Mouse (Mus musculus) adrenal gland, adult 10 weeks (tissue): ENCODE results near the gene Crcp. TPM values are rescaled to one million over a fixed set of nuclear protein-coding genes. Genes with fewer than 3 reads are reported as not detected.

Experiments
- polyA plus RNA-seq: library from polyadenylated mRNA; stranded (reverse); fragments of 350-450 nt; fragmentation: Illumina TruSeq; extraction: RNeasy Lipid Tissue Mini Kit (QIAGEN cat#74804); gene quantifications from one replicate; pipeline ENCODE4 v1.2.3, GENCODE M21; 2014; ENCODE audit warnings: low read depth, low replicate concordance

Gene Crcp
- polyA plus RNA-seq: 35.3 TPM

GRCm38 (mm10) chr5:130029142-130029897, at the start of gene Crcp, which contains the start of gene Asl:
Gene Crcp (plus strand): TSS chr5:130029290.
Gene Asl (minus strand): TSS chr5:130029247.

DNA sequence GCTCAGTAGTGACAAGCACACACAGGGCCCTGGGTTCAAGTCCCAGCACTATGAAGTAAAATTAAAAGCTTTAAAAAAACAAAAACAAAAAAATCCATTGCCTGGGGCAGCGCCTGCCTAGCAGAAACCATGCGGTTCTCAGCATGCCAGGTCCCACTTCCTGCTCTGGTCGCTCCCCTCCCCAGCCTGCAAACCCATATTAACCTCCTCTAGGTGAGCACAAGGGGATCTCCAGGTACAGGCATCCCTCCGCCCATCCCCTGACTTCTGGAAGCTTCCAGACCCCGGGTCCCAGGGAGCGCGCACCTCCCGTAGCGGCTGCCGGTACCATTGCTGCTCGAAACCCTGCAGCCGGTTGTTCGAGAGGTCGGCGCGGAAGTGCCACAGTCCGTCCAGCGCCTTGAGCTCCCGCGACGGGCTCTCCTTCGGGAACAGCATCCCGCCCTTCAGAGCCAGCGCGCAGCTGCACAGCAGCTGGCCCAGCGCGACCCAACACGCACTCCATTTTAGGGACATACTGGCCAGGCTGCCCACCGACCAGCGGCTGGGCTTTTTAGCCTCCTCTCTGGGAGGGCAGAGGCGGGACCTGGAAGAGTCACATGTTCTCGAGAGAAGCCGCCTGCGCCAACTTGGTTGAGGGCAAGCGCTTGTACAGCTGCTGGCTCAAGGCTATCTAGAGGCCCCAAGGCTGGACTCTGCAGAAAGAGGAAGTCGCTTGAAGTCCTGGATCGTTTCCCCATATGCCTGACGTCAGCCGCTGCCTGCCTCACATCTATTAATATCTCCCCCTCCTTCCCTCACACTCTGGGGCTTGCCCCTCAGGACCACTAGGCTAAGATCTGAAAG, 26.6 kb upstream of the Crcp start, which contains the start of gene Gusb:
Gene Gusb, minus strand, starts transcription at position 749 of the 846 bp plus-strand sequence.

GRCm38 (mm10) chr5:130073026-130073425, 43.9 kb downstream of the Crcp start, which contains the start of gene Tpst1:
Gene Tpst1 (plus strand): TSS chr5:130073326.

Other genes starting within 250 kb of the Crcp start
- gene Psph, start 241.8 kb upstream of the Crcp start, polyA plus RNA-seq: 6.0 TPM
- 4.7 TPM for gene Sumf2, start 182.3 kb upstream of the Crcp start, polyA plus RNA-seq
- 802 TPM for gene Chchd2, start 141.8 kb upstream of the Crcp start, polyA plus RNA-seq
- 1.6 TPM for gene Zbed5, start 133.6 kb upstream of the Crcp start, polyA plus RNA-seq
- 1.7 TPM for gene Phkg1, start 130.7 kb upstream of the Crcp start, polyA plus RNA-seq
- gene Nupr1l, start 120.8 kb upstream of the Crcp start, polyA plus RNA-seq: 8.9 TPM
- 67.8 TPM for gene Vkorc1l1, start 87.3 kb upstream of the Crcp start, polyA plus RNA-seq
- 35.8 TPM for gene Gusb, start 26.2 kb upstream of the Crcp start, polyA plus RNA-seq
- 9.3 TPM for gene Asl, start within 50 bp of the Crcp start, polyA plus RNA-seq
- gene Tpst1, start 44.0 kb downstream of the Crcp start, polyA plus RNA-seq: 47.5 TPM
- 7.6 TPM for gene Kctd7, start 115.6 kb downstream of the Crcp start, polyA plus RNA-seq
- 43.2 TPM for gene Rabgef1, start 142.5 kb downstream of the Crcp start, polyA plus RNA-seq
- 50.9 TPM for gene Tmem248, start 187.8 kb downstream of the Crcp start, polyA plus RNA-seq
- gene Sbds, start 226.2 kb downstream of the Crcp start, polyA plus RNA-seq: 110 TPM
- gene Tyw1, start 226.3 kb downstream of the Crcp start, polyA plus RNA-seq: 4.0 TPM